ENCODE assay signal across 7 mouse cellular contexts in genomic region chr7:136501855-136502847, GRCm38 (mm10).
DNase-seq lines count a peak whose midpoint lies in the region; ATAC-seq and TF ChIP-seq lines count a peak whose summit lies in the region.

No protein-coding gene starts in this region.

- no peaks in the 10 kb centered on the region for H3K27me3 ChIP-seq in heart, adult 2 months (ENCODE audit: control insufficient read depth, insufficient read depth, low read length)
- peaks cover 4% of the 10 kb centered on the region; the same call in 1 of the 2 replicates for H3K27me3 ChIP-seq in lung, embryonic 16.5 days (ENCODE audit: control insufficient read depth, insufficient read depth, low read depth, low read length)
- peaks cover 31% of the 10 kb centered on the region for H3K27me3 ChIP-seq in forebrain, postnatal 0 days (ENCODE audit: insufficient read depth, low read length)

- intact Hi-C loops in heart, adult 2 months (cut with DNase I), result no loop called here

- H3K79me2 ChIP-seq in heart, adult 2 months (replicated peaks; ENCODE audit: control insufficient read depth, insufficient read depth, low read length), result no peaks in the 10 kb centered on the region

- H3K27ac ChIP-seq in heart, adult 2 months, result peak overlapping the region; percentile 26
- no peak overlapping the region for H3K27ac ChIP-seq in lung, embryonic 16.5 days (ENCODE audit: low read length)
- no peak overlapping the region for H3K27ac ChIP-seq in forebrain, postnatal 0 days (ENCODE audit: low read depth, low read length)

- H3K9me3 ChIP-seq in lung, embryonic 16.5 days (ENCODE audit: control insufficient read depth, low read length), result no peaks in the 10 kb centered on the region
- no peaks in the 10 kb centered on the region for H3K9me3 ChIP-seq in forebrain, postnatal 0 days (ENCODE audit: low read length)

- WGBS in heart, adult 2 months, result 47% methylated on average over 32 of the region's 32 CpGs
- WGBS in lung, embryonic 16.5 days, result 30% methylated on average over 32 of the region's 32 CpGs
- WGBS in forebrain, postnatal 0 days, result 65% methylated on average over 32 of the region's 32 CpGs

- TF ChIP-seq CTCF in heart, adult 2 months (IDR thresholded peaks at IDR 0.05), result no peak
- TF ChIP-seq CTCF in forebrain, postnatal 0 days (IDR thresholded peaks at IDR 0.05; ENCODE audit: low read depth), result no peak

- H3K36me3 ChIP-seq in heart, adult 2 months (ENCODE audit: control insufficient read depth, insufficient read depth, low read length), result no peaks in the 10 kb centered on the region
- H3K36me3 ChIP-seq in lung, embryonic 16.5 days (ENCODE audit: control insufficient read depth, insufficient read depth, low read length), result no peaks in the 10 kb centered on the region
- H3K36me3 ChIP-seq in forebrain, postnatal 0 days (ENCODE audit: insufficient read depth), result no peaks in the 10 kb centered on the region

- no peak for TF ChIP-seq EP300 in heart, adult 2 months (IDR thresholded peaks at IDR 0.05; ENCODE audit: insufficient read depth, low read depth, low read length)

- DNase-seq in embryo, embryonic 10 days (ENCODE audit: low spot score), result peak; percentile 81
- peak in 1 of 2 experiments; percentile 62 for DNase-seq in heart, adult 2 months
- peak; percentile 41 for DNase-seq in kidney, adult 18-20 months
- DNase-seq in forebrain, postnatal 0 days, result no peak
- DNase-seq in layer of hippocampus, adult 18-20 months (ENCODE audit: low spot score in 2 of 2), result no peak

- H3K9ac ChIP-seq in heart, adult 2 months (ENCODE audit: low read depth, low read length), result no peak overlapping the region
- H3K9ac ChIP-seq in lung, embryonic 16.5 days (ENCODE audit: low read length), result no peak overlapping the region
- no peak overlapping the region for H3K9ac ChIP-seq in forebrain, postnatal 0 days

- H3K4me1 ChIP-seq in heart, adult 2 months (ENCODE audit: control insufficient read depth, insufficient read depth, low read length), result peaks cover 2% of the 10 kb centered on the region
- 0 out of 2 replicates have a peak, but pooled peaks cover 5% of the 10 kb centered on the region for H3K4me1 ChIP-seq in lung, embryonic 16.5 days (replicated peaks; ENCODE audit: control insufficient read depth, insufficient read depth, low read length)
- 0 out of 2 replicates have a peak, but pooled peaks cover 6% of the 10 kb centered on the region for H3K4me1 ChIP-seq in forebrain, postnatal 0 days (ENCODE audit: insufficient read depth)

- H3K4me2 ChIP-seq in lung, embryonic 16.5 days (ENCODE audit: low read depth, low read length), result peak overlapping the region; percentile 30
- no peak overlapping the region for H3K4me2 ChIP-seq in forebrain, postnatal 0 days (ENCODE audit: low read depth)

- TF ChIP-seq POLR2A in heart, adult 2 months (IDR thresholded peaks at IDR 0.05; ENCODE audit: insufficient read depth, low read depth, low read length), result no peak

- peak overlapping the region; percentile 10; the same call in 1 of the 2 replicates for H3K4me3 ChIP-seq in heart, adult 2 months
- no peak overlapping the region for H3K4me3 ChIP-seq in lung, embryonic 16.5 days (ENCODE audit: low read length)
- no peak overlapping the region for H3K4me3 ChIP-seq in forebrain, postnatal 0 days (ENCODE audit: low read depth, low read length)

- ATAC-seq in lung, embryonic 16.5 days (ENCODE audit: low read depth), result peak; percentile 66; the same call in 1 of the 2 replicates
- ATAC-seq in forebrain, postnatal 0 days, result no peak
- no peak for ATAC-seq in erythroblast, adult 5-6 weeks (replicated peaks; ENCODE audit: low FRiP score, poor library complexity, severe bottlenecking)

Comparison
In these comparisons a context has a peak if more than half of its experiments do, and no peak if none do; other contexts are left out.
1. DNase-seq: peak in embryo, embryonic 10 days (single experiment) and kidney, adult 18-20 months (single experiment); none in forebrain, postnatal 0 days (single experiment) and layer of hippocampus, adult 18-20 months (0 of 2).